Mouse (Mus musculus) right cerebral cortex, postnatal 14 days (tissue): ENCODE measurements around the gene Ankar.

Experiments used
- DNase-seq: peaks from one replicate; pipeline ENCODE4 v3.0.0; 2022

Ankar gene

DNA sequence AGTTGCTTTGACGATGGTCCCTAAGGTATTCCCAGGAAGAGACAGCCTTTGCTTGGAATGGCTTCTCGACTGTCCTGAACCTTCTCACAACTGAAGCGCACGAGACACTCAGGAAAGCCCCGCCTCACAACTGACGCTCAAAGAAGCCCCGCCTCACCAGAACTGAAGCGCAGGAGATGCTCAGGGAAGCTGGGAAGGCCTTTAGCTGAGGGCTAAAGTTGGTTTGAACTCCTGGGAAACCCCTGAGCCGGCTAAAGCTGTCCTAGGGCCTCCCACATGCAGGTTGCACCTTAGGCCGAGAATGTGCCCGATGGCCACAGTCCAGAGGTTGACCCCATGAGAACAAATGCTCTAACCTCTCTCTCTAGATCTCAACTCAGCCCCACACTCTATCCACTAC, at the start of gene Ankar:
Gene Ankar (minus strand): TSS at position 101 of the 400 bp plus-strand sequence.
- DNase-seq, result no peak

DNA sequence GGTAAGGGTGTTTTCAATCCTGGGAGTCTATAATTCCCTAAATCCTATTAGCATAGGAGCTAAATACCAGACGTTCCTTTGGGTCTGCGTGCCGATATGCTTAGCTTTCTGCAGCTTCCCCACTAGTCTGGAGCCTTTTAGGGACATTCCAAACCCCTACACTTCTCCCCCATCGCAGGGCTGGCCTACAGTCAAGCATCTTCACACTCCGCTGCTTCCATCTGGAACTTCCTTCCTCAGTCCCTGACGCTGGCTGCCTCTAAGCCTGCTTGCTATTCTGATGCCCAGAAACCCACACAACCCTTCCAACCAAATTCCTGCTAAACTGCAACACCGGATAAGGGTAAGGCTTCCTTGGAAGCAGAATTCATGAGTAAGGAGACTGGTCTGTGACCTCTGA, 46.0 kb upstream of the Ankar start:
- DNase-seq, result peak; percentile 69

DNA sequence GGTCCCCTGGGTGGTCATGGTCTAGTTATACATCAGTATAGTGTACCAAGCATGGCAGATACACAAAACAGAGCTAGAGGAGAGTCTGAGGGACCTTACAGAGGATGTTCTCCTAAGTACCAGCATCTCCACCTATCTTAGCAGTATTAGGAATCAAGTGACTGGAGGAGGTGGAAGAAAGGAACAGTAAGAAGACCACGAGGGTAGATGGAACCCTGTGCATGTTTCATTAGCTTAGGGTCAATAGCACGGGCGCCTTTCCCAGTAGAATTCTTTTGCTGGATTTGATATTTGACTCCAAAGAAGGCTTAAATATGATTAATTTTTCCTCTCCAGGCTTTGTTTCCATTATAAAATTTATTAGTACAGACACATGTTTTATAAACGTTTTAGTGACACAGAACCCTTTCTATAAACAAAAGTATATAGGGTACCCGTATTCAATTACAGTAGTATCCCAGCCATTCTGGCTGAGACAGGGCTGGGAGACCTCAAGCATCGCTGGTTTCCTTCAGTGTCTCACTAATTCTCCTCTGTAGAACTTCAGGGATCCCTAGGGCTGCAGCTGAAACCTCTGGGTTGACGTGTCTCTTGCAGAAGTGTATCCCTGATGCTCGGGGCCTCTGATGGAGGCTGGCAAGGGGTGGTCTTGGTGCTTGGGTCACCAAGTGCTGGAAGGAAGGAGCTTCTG, 44.6 kb upstream of the Ankar start:
- DNase-seq, result no peak

DNA sequence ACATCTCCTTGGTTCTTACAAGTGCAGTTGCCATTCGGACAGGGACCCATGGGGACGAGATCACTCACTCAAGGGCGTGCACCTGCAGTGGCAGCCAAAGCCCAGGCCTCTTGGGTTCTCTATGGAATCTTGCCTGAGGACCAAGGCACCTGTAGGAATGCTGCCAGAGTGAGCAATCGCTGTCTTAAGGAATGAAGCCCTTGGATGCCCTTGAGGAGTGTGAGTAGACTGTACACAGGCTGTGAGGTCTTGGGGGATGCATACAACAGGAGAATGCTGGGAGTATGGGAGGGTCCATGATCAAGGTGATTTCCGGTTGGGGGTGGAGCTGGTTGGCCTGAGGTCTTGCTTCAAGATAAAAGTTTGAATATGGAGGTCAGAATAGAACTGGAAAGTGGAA, 41.0 kb upstream of the Ankar start:
- DNase-seq, result no peak

DNA sequence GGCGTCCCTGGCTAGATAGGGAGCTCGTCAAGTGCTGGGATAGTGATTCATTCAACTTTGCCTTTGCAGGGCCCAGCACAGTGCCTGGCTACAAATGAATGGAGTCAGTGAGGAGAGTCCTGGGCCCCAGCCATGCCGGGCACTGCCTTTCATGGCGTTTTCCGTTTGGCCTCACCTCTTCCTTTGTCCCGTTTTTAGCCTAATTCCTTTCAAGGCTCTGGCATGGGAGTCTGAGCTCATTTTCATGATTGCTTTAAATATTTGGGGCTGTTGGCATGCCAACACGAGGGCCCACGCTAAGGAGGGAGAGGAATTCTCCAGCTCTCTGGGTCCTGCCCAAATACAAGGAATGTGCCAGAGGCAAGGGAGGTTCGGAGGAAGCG, 39.3 kb upstream of the Ankar start:
- peak; percentile 17 for DNase-seq

DNA sequence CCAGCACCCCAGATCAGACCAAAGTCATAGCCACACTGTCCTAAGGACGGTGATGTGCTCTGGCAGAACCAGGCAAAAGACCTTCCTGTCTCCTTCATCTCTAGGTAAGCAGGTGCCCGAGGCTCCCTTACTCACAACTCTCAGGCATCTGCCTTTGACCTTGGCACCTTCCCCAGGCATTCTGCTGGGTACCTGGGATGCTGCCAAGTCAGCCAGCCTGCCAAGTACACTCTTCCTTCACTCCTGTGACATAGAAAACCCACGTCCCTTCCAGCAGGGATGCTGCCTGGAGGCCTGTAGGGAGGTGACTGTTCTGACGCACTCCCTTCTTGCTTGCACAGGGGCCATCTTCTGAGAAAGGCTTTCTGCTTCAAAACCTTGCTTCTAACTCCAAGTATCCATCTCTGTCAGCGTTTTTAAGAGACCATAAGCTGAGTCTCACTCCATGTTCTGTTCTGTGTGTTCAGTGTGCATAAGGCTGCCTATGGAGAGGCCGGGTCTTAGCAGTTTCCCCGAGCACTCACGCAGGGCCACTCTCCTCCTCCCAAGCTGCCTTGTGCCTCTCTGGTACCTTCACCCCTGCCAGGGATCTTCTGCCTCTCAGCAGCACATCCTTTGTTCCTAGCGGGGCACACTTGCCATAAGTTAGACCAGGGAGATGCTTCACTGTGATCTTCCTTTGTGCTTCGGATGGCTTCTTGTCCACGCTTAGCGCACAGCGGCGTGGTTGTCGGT, 38.7 kb upstream of the Ankar start:
- DNase-seq, result peak; percentile 24

DNA sequence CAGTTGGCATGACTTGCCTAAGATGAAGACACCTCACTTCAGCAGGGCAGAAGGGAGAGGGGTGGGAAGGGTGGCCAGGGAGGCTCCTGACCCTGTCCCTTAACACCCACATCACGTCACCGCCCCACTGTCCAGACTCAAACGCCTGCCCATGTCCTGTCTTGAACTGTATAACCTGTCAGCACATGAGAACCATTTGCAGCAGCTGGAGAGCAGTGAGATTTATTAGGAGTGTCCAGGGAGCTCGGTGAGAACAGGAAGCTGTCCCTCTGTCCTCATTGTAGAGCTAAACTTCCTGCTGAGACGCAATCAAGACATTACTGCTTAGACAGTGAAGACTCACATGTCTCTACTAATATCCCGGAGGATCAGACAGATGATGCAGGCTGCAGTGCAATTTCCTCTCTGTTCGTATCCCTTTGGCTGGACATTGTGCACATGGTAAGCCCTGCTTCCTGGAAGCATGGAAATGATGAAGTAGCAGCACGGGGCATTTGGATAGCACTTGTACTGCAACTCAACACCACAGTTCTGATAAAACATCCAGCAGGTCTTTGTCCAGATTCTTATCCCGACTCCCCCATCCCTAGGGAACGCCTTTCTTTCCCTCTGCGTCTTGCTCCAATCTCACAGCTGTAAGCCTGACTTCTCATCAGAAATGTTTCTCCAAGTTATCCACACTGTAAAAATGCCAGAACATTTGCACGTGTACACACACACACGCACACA, 36.2 kb upstream of the Ankar start:
- no peak for DNase-seq

DNA sequence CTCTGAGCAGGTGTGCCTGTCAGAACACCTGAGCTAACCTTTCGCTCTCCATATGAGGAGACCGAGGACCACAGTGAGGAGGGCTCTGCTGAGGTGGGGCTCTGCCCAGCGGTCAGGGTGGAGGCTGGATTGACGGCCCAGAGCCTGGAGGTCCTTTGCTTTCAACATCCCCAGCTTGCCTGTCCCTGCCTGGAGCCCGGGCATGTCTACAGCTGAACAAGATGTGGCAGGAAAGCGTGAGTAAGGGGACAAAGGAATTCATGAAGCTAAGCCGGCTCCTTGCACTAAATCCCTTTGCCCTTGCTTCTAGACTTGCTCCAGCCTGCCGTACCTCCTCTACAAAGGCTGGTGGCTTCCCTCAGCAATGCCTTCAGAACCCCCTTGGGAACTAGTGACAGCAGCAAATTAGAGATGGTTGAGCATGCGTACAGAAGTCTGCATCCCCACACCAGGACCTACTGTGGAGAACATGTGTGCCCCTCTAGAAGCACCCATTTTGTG, 32.9 kb upstream of the Ankar start:
- no peak for DNase-seq

DNA sequence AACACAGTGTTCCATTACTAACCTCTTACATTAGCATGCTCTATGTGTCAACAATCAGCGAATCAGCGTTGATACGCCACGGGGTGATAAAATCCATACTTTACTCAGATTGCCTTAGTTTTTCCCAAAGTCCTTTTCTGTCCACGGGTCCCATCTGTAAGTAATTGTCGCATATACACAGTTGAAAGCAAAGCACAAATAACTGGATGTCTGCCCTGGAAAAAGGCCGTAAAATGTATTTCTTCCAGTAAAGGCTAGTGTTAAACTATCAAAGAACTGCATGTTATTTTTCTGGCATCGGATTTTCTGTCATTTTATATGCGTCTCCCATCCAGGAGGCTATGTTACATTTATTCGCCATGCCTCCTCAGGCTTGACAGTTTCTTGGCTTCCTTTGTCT, 29.7 kb upstream of the Ankar start:
- no peak for DNase-seq

DNA sequence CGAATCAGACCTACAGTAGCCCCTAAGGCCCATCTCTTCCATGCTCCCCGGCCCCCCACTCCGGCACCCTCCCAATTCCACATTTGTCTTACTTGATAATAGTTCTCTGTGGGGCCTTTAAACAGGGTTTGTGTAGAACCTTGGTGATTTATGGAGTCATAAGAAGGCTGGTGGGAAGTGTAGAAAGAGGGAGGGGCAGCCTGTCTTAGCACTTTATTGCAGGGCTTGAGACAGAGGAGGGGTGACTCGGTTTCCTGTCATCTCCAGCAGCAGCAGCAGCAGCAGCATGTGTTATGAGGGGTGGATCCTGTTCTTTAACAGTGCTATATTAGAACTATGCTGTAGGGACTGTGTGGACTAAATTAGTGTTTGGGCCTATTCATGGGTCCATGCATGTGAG, 28.4 kb upstream of the Ankar start:
- no peak for DNase-seq

DNA sequence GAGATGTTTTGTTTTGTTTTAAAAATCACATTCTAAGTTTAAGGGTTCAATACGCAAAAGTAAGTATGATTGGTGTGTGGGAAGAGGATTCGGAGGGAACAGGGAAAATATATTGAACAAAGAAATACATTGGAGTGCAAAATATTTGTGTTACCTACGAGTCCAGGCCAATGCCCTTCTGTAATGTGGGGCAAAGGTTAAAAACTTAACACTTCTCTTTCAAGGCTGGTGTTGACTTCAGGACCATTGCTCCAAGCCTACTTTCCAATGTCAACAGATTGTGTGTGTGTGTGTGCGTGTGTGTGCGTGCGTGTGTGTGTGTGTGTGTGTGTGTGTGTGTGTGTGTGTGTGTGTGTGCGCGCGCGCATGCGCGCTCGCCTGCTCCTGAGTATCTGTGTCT, 25.6 kb upstream of the Ankar start:
- DNase-seq, result no peak

DNA sequence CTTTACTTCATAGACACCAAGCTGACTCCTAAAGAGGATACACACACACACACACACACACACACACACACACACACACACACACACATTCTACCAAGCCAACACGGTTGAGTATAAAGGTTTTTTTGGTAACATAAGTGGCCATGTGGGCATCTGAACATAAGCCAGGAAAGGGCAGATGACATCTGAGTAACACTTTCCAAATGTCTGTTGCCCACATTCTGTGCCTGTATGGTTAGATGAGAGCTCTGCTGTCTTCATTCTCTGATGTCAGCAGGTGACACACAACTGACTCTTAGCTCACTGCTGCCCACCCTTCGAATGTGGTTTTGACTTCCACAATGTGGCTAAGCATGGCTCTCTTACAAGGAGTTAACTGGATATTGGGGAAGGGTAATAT, 24.0 kb upstream of the Ankar start:
- DNase-seq, result no peak

DNA sequence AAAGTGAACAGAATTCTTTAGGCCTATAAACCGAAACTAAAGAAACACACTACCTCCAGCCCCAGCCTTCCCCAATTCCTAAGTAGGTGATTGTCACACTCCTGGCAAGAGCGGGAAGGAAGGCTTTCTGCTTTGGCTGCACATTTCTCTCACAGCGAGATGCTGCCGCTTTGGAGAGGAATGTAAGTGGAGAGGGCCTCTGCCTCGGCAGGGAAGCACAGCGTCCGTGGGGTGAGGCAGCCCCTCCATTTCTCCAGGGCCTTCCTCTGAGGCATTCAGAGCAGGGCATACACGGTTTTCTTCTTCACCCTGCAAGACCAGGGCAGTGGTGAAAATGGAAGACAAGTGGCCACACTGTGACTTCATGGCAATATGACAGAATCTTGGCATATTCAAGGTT, 22.3 kb upstream of the Ankar start:
- DNase-seq, result no peak

DNA sequence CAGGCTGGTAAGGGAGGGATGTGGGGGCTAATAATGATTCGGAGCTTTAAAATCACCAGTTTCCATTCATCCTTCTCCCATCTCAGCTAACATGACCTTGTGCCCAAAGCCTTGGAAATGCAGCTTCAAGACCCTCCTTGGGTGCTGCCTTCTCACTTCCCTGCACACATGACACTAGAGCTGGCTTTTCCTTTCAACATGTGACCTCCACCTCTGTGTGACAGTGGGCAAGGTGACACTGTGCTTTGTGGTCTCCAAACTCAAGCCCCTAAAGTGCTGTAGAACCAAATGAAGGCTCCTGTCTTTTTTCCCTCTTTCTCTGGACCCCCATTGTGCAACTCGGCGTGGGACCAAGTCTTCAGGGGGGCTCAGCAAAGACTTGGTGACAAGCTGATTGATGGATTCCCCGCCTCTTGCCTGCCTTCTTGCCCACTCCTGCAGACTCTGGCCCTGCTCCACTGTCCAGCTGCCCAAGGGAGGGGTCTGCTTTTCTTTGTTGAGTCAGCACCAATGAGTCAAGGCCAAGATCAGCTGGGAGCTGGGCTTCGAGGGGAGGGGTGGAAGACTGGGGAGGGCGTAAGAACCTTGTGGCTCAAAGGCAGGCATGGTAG, 19.8 kb upstream of the Ankar start:
- no peak for DNase-seq

DNA sequence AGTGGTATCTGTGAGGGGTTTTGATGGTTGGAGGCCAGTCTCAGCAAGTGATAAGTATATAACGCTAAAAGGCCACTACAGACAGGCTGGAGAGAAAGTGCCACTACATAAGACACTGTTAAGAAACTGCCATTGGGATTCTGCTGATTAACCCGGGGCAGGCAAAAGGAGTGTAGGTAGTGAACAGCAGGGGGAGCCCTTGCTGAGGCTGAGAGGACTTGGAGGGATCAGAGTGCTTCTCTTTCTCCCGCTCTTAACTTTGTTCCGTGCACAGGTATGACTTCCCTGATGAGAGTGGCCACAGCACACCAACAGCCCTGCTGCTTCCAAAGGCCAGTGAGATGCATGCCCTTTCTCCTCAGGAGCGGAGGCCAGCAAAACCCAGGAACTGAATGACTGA, 18.5 kb upstream of the Ankar start:
- DNase-seq, result peak; percentile 42

DNA sequence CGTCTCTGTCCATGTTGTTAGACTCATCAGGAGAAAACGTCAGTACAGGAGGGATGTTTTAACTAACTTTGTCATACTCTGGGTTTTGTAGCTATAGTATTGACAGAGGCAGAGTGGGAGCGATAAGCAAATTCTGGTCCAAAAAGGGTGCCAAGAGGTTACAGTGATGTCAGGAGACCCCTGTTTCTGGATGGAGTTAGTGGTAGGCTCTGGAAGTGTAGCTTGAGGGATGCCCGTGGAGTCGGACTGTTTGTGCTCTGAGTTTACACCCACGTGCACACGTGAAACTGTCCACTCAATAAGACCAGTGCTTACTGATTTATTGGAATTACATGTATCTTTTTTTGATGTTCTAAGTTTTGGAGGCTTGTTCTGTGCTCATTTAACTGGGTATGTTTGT, 17.2 kb upstream of the Ankar start:
- DNase-seq, result no peak

DNA sequence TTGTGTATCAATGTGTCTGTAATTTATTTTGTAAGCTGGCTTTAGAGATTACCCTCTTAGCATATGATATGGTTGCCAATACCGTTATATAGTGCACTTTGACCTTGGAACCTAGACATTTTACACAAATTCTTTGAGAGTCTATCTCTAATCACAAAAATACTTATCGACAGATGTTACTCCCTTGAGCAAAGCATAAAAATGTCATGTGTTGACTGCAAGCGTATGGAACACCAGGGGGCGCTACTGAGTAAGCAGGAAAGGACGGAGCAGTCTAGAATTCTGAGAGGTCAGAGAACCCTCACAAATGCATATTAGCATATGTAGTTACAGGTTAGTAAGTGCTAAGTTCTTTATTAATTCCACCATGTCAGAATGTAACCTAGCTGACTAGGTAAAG, 16.5 kb upstream of the Ankar start:
- peak; percentile 89 for DNase-seq

DNA sequence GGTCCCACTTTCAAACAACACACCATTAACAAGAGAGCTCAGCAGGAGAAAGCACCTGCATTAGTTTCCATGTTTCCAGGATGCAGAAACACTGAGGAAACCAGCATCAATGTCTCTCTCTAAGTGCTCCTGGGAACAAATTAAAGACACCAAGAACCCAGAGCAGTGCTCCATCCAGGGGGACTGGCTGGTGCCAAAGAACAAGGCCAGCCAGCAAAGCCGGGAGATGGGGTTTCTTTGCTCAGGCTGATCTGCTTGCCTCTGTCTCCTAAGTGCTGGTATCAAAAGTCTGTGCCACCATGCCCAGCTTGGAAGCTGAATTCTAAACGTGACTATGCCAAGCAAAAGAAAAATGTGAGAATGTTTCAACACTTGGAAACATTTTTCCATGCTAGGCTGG, 16.0 kb upstream of the Ankar start:
- no peak for DNase-seq

DNA sequence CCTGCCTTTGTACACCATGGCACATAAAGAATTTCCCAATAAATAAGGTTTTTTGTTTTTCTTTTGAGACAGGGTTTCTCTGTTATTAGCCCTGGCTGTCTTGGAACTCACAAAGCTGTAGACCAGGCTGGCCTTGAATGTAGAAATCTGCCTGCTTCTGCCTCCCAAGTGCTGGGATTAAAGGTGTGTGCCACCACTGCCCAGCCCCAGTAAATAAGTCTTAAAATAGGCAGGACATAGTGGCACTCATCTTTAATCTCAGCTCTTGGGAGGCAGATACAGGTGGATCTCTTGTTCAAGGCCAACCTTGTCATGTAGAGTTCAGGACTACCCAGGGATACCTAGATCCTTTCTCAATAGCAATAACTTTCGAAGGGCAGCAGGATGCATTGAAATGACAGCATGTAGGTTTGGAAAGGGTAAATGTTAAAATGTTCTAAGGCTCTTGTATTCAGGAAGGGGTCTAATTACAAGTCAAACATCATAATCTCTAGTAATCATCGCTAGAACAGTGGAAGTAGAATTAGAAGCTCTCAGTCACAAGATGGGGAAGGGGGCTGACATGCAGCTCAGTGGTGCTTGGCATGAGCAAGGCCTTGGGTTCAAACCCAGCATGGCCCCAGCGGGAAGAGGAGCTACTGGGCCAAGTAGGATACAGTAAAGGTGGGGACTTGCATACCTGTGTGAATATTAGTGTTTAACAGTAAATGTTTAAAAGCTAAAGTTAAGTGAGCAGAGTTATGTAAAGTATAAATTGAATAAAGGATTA, 15.4 kb upstream of the Ankar start:
- no peak for DNase-seq

DNA sequence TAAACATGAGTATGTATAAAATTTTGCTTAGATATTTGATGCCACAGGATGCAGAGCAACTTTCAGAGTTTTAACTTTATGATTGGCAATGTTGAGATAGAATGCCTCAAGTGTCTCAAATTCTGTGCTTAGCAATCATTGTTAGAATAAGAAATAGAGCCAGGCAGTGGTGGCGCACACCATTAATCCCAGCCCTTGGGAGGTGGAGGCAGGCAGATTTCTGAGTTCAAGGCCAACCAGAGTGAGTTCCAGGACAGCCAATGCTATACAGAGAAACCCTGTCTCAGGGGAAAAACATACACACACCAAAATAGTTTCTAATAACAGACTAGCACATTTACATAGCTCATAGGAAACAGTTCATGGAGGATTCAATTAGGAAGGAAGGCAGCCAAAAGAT, 14.7 kb upstream of the Ankar start:
- DNase-seq, result no peak

DNA sequence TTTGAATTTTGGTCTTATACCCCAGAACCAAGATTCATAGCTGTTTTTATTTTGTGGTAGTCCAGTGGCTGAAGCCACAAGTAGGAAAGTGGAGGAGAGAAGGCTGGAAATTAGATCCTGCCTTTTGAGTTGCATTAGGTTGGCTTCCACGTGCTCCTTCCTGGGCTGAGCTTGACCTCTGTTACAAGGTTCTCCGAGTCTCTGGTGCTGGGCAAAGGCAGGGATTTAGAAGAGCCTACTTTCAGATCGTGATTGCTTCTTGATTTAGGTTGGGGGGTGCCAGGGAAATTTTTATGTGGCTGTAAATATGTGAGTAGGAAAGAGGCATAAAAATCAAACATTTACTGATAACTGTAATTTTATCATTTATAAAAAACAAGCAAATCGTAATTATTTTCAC, 14.2 kb upstream of the Ankar start:
- no peak for DNase-seq

DNA sequence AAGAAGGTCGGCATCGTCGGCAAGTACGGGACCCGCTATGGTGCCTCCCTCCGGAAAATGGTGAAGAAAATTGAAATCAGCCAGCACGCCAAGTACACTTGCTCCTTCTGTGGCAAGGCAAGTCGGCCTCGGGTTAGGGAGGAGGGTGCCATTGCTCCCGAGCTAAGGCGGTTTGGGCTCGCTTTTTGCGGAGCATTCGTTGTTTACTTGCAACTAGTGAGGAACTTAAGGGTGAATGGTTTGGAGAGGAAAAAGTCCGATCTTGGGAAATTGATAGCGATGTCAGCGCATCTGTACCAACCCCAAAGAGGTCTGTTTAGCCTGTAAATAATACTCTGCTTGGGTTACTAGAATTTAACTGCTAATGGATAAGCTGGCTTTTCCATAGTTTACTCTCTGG, 11.3 kb upstream of the Ankar start:
- DNase-seq, result no peak
